Mouse (Mus musculus): ENCODE data around the gene Rrp8. TPM values are rescaled to one million over a fixed set of nuclear protein-coding genes. Genes with fewer than 3 reads are reported as not detected.

Rrp8 gene
- 19.1 and 27.7 TPM in 2 replicates for total RNA-seq (2021)
- long read RNA-seq, transcript Rrp8-201 (7 exons, 3,053 nt), result major isoform, 35 of 41 reads
- long read RNA-seq, partial matches to known transcripts, result 2 of 41 reads
- long read RNA-seq, other reads (novel, unspliced or antisense), result 4 of 41 reads

DNA sequence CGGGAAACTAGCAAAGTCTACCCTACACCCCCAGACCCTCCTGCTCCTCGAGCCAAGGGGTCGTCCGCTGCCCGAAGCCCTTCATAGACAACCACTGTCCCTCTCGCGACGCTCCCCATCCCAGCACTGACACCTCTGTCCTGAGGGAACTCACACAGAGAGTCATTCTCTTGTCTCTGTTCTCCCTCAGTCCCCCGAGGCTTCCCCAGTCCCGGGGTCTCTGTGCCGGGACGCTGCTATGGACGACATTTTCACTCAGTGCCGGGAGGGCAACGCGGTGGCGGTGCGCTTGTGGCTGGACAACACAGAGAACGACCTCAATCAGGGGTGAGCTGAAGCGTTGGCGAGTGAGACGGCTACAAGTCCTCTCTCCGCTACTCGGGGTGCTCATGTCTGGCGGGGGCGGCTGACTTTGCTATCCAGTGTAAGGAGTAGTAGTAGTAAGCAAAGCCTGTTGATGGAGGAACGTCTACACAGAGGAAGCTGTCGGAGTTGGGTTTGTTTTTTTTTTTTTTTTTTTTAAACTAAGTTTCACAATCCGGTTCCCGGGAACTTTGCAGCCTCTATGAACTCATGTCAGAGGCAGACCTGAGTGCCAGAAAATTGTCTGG lies at the start of gene Rrp8:
Gene Rrp8 (minus strand): TSS at position 475 of the 611 bp plus-strand sequence.
- peak; percentile 41 for DNase-seq

DNA sequence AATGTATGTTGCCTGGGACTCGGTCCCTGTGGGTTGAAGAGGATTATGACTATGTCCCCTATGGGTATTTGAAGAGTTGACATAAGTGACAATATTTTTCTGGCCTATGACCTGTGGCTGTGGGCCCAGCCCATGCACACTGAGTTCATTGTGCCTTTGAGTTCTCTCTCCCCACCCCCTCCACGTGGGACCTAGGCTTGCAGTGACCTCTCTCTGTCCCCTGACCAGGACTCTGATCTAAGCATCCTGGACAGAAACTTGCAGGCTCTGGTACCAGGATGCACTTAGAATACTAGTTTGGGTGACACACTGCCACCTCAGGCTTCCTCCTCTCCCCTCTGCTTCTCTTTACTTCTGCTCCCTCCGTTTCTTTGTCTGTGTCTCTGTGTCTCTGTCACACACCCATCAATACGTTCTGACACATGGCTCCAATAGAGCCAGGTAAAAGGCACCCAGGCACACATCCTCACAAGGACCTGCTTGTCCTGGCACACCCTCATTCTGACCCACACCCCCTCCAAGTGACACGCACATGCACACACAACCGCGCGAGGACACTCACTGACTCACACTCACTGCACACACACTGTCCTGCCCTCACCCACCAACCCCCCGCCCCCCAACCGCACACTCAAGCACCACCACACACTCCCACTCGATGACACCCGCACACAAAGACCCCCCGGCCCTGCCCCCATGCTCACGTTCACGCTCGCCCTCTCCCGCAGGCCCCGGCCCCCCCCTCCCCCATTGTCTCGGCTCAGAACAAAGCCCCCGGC lies 49.5 kb upstream of the Rrp8 start:
- DNase-seq, result no peak

DNA sequence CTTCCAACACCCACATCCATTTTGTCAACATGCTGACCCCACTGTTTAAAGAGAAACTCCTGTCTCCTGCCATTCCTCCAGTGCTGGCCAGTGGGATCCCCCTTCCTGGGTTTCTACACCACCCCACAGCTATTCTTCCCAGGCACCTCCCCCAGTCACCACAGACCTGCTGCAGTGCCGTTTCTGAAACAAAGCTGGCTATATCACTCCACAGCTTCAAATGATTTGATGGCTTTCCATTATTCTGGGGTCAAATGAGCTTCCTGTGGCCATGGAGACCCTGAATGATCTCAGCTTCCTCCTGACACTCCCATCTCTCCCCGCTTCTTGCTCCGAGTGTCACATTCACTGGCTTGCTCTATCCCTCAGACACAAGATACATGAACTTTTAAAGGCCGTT lies 47.4 kb upstream of the Rrp8 start:
- no peak for DNase-seq

DNA sequence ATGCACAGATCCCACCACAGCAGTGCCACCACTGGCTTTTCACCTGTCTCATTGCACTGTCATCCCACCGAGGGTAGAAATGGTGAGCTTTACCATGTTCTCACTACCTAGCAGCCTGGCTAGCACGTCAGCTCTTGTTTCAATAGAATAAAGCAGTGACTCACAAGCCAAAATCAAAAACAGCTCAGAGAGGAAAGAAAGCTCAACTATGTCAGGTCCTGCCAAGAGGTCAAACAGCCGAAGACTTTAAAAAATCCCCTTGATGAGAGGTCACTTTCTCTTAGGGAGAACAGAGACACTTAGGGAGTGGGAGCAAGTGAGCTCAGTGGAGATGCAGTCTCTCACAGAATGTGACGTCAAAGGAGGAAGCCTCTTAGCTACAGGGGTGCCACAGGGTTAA lies 46.7 kb upstream of the Rrp8 start:
- DNase-seq, result no peak

DNA sequence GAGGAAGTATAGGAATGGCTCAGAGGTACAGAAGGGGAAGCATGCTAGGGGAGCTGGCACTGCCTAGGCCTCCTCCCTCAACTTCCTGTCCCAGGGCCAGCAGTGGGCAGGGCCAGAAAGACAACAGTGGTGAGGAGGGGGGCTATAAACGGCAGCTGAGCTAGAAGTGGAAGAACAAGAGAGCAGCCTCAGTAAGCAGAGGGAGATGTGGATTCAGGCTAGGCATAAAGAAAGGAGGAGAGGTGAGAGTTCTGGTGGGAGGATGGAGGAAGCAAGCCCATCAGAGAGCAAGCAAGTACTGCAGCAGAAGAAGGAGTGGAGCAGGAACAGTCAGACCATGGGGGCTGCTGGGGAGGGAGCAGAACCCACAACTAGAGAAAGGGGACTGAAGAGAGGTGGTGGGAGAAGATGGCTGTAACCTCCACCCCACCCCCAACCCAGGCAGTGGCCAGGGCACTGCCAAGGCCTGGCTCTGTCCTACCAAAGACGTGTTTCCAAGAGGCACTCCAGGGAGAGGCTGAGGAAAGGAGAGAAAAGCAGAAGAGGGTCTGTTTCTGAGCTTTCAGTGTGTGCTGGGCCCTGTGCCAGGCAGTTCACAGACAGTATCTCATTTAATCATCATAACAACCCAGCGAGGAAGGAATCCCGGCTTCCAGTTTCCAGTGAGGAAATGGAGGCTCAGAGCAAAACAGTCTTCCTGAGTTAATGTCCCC lies 41.5 kb upstream of the Rrp8 start:
- DNase-seq, result no peak

DNA sequence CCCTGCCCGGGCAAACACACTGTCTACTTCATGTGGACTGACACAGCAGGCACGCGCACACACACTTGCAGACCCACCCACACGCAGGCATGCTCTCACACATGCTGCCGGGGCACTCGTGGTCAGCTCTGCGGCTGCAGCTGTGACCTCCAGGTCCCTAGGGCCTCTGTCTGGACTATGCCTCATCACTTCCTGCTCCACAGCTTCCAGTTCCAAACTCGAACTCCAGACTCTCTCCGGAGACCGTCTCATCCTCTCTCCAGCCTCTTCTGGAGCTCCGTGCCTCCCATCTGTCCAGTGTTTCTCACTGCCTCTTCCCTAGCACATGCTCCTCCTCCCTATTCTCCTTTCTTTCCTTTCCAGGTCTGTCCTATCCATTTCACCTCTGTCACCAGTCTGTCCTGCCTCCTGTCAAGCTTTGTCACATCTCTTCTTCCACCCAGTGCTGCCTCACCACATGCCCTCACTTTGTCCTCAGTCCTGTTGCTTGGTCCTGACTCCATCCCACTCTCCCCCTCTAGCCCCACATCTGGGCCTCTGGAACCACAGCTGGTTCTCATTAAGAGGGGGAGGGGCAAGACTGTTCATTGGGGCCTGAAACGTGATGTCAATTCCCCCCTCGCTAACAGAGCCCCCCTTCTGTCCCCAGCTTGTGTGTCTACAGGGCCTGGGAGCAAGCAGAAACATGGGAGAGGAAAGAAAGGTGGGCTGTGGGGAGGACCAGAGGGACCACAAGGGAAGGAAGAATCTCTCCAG lies 40.8 kb upstream of the Rrp8 start:
- DNase-seq, result no peak

DNA sequence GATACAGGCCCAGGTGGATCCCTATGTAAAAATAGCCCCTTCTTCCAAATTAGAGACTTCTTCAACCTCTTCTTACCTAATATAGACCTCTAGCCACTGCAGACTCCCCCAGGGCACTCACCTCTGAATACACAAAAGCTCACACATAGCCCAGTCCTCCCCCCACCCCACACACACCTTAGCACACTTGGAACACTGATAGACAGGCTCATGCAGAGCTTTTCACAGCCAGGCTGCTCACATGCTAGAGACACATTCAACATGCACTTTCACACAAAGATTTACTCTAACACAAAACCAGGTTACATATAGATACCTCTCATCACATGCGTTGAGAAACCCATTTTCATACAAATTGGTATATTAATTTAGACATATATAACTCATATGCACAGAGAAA lies 40.1 kb upstream of the Rrp8 start:
- DNase-seq, result no peak

DNA sequence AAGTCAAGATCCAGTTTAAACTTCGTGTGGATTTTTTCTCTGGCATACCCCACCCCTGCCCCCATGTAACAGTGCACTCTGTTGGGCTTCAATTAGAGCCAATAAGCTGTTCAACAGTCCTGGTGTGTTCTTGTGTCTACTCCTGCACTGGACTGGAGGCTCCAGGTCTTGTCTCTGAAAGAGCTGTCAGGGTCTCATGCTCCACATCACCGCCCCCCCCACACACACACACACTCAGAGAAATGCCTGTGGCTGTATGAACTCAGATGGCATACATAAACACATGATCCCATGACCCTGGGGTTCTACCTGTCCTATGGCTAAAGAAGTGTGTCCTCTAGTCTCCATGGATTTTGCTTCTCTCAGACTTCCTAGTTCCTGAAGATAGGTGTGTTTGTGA lies 38.8 kb upstream of the Rrp8 start:
- no peak for DNase-seq

DNA sequence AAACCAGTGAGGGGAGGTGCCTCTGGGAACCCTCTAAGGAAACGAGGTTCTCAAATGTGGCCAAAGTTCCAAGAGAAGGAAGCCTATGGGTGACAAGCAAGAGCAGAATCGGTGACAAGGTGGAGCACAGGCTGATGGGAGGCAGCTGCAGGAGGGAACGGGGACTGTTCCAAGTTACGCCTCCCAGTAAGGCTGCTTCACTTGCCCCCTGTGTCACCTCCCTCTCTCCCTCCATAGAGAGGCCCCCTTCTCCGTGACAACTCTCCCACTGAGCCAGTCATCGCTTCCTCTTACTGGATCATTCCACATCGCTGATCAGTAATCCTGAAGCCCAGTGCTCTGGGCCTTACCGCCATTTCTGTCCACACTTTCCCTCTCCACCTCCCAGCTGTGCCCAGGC lies 37.5 kb upstream of the Rrp8 start:
- DNase-seq, result no peak

DNA sequence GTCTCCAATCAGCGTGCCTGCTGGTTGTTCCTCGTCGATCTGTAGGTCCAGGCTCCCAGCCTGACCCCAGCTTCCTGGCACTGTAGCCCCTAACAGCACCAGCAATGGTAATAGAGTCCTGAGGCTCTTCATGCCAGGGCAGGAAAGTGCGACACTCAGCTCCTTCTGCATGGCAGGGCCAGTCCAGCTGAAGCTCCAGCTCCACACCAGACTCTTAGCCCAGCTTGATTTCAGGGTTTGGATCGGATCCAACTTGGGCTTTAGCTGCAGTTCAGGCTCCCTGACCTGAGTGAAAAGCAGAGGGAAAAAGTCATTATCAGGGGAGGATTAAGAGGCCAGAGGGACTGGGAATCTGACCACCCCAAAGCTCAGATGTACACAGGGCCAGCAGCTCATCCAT lies 35.9 kb upstream of the Rrp8 start:
- no peak for DNase-seq

DNA sequence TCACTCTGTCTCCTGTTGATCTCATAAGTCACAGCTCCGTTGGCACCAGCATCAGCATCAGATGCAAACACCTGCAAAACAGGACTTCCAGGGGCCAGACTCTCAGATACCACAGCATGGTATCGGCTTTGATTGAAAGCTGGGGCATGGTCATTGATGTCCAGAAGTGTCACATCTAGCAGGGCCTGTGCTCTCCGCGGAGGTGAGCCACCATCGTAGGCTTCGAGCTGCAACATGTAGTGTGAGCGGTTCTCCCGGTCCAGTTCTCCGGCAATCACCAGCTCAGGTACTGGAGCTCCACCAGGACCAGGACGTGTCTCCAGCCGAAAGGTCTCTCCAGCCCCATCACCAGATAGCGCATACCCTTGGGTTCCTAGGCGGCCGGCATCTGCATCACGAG lies 35.1 kb upstream of the Rrp8 start:
- DNase-seq, result no peak

DNA sequence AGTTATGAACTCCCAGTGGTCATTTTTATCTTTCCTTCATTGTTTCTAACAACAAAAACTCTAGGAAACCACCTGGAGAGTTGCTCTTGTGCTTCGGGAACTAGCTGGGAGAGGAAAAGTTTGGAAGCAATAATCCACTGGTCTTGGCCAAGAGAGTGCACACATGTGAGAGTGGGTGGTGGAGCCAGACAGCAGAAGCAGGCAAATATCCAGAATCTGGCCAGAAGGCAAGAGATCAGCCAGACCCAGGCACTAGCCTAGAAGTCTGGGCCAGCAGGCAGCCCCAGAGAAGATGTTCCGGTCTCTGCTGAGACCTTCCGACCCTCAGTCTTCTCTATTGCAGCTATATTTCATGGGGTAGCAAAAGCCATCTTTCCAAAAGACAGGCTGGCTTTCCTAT lies 32.8 kb upstream of the Rrp8 start:
- no peak for DNase-seq

DNA sequence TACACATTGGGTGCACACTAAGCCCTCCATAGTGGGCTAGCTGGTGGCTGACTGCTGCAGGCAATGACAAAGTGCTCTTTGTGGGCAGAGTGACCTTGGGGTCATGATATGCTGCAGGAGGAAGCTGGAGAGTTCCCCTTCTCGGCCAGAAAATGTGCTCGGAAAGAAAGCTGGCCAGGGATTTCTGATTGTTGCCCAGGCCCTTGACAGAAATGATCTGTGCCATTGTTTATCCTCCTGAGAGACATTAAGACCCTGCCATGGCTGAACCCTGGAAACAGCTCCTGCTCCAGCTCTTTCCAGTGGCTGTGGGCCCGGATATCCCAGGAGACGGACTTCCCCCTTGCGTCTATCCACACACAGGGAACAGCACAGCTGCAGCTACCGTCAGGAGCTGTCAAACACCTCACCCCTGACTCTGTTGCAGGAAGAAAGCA lies 30.6 kb upstream of the Rrp8 start:
- DNase-seq, result no peak

DNA sequence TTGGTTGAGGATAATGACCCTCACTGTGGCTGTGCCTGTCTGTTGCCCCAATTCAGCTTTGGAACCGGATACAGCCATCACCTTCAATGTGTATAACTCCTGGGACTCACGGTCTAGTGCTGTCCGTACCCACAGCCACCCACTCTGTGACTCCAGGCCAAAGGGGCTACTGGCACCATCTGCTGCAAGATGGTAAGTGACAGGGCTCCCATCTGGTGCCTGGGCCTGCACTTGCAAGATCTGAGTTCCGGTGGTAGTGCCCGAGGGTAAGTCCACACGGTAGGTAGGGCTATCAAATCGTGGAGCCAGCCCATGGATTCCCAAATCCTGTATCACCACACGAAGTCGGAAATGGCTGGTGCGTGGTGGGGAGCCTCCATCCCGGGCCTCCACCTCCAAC lies 27.1 kb upstream of the Rrp8 start:
- DNase-seq, result no peak

DNA sequence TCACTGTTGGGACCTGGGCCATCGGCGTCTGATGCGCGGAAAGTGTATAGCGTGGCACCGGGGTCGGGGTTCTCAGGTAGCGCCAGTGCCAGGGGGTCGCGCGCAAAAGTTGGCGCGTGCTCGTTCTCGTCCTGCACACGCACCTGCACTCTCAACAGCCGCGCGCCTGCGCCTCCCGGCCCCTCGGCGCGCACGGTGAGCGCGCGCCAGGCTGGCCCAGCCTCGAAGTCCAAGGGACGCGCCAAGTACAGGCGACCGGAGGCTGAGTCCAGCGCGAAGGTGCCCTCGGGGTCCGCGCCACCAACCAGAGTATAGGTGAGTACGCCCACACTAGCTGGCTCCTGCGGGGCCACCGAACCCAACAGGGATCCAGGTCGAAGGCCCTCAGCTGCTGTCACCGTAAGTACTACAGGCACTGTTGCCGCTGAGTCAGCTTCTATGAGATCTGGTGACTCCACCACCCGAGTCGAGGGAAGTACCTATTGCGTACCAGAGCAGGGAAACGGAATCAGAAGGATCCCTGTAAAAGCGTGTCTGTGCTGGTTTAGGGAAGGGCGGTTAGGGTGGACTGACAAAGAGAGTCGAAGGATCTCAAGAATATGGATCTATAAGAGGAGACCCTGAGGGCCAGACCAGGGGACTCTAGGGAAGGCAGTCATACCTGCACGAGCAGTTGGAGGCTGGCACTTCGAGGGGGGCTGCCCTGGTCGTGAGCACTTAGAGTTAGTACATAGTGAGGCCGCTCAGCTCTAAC lies 25.5 kb upstream of the Rrp8 start:
- DNase-seq, result no peak

DNA sequence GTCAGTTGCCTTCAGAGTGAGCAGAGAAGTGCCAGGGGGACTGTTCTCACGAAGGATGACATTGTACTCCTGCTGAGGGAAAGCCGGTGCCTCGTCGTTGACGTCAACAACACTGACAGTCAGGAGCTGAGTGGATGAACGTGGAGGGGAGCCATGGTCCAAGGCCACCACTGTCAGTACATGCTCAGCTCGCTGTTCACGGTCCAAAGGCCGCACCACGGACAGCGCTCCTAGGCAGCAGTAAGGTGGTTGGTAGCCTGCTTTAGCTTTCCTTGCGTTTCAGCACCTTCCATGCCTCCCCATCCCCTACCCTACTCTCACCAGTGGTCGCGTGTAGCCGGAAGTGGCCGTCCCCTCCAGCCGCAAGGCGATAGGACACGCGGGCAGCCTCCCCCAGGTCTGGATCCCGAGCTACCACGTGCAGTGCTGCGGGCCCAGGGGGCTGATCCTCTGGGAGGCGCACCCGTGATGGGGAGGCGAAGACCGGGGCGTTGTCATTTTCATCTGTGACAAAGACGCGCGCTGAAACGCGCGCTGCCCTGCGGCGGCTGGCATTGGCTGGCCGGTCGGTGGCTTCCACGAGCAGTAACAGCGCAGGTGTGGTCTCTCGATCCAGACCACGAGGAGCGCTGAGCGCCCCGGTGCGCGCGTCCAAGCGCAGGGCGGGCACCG lies 24.8 kb upstream of the Rrp8 start:
- no peak for DNase-seq

DNA sequence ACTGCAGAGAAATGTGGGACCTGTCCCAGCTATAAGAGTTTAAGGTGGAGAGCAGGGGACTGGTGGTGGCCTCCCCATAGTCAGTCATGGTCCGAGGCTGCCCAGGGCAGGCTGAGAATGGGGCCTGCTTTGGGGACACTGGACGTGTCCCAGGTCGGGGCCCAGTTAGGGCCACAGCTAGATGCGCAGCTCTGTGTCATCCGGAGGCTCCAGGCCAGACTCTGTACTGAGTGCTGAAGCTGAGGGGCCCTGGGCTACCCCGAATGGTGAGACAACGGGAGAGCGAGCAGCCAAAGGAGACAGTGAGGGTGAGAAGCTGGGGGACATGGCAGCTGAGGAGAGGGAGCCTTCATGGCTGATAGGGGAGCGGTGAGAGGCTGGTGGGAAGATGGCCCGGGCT lies 16.1 kb upstream of the Rrp8 start:
- no peak for DNase-seq

DNA sequence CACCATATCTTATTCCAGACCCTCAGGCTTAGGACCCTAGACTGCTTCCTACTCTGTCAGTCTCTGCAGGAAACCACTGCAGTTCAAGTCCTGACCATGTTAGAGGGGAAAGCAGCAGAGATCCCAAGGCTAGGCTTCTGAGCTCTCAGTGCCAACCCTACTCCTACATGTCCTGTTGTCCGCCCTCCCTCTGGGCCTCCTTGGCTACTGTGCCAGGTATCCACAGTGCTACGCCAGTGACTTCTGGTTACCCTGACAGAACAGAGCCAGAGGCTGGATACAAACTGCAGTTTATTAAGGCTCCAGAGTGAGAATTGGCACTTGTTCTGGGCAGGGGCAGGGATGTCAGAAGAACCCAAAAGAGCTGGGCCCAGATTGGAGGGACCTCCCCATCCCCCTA lies 15.5 kb upstream of the Rrp8 start:
- DNase-seq, result no peak

DNA sequence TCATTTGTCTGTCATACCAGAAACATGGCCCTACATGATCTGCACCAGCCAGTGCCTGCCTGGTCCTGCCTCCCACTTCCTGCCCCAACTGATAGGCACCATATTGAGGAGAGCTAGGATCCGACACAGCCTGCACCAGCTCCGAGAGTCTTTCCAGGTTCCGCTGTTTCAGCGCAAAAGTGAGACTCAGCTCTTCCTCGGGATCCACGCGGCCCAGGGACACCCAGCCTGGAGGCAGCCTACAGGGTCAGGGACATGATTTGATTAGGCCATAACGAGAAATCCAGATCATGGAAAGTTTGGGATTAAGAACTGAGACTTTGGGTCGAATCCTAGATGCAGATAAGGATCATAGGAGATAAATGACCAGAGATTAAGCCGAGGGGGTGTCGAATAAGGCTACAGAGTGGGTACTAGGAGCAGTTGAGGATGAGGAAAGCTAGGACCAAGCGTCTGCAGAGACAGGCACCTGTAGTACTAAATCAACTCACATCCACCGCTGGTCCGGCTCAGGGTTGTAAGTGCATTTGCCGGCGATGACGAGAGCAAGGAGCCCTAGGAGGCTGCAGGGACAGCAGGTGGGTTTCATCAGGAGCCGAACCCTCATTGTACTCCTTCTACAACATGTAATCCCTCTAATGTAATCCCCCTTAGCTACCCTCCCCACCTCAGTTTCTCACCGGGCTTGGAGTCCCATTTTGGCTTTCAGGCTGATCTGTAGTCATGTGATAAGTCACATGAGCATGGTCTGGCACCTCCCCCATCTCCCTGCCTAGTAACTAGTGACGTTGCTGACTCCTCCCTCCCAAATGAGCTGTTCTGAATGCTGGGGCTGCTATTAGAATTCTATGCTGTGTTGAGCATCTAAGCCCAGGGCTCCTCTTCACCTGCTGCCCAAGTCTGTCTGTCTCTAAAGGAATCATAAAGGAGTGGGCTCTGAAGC lies 14.6 kb upstream of the Rrp8 start, which contains the start of gene Tpp1:
Gene Tpp1 (minus strand): TSS at position 745 of the 943 bp plus-strand sequence.
- DNase-seq, result peak; percentile 81

DNA sequence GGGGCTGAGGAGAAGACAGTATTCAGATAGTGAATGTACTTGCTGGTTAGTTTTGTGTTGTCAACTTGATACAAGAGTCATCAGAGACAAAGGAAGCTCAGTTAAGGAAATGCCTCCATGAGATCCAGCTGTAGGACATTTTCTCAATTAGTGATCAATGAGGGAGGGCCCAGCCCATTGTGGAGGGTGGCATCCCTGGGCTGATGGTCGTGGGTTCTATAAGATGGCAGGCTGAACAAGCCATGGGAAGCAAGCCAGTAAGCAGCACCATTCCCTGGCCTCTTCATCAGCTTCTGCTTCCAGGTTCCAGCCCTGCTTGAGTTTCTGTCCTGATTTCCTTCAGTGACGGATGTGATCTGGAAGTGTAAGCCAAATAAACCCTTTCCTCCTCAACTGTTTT lies 10.6 kb upstream of the Rrp8 start:
- no peak for DNase-seq

Measured in adrenal gland, postnatal 25 days (tissue).